Mouse (Mus musculus) heart, adult 2 months (tissue): Measurements from ENCODE around the gene 2610318N02Rik. TPM values are rescaled to one million over a fixed set of nuclear protein-coding genes. Genes with fewer than 3 reads are reported as not detected.

Experiments
- DNase-seq, 2 experiments: peaks; one replicate each; pipeline ENCODE4 v3.0.0; 2021
- H3K27ac ChIP-seq: fragments of 200-600 bp; 2 replicates; pipeline ENCODE4 v1.8.1; 2022
- H3K27me3 ChIP-seq: fragments of 200-500 bp; 2 replicates; pipeline ENCODE4 v1.6.1; 2012; ENCODE audit warnings: mild to moderate bottlenecking, low read length, inconsistent platforms, mixed read lengths; ENCODE audit not compliant: control insufficient read depth, insufficient read depth
- H3K36me3 ChIP-seq: fragments of 200-500 bp; 2 replicates; pipeline ENCODE4 v1.6.1; 2012; ENCODE audit warnings: low read length, inconsistent platforms; ENCODE audit not compliant: control insufficient read depth, insufficient read depth
- H3K4me1 ChIP-seq: fragments of 200-500 bp; 2 replicates; pipeline ENCODE4 v1.6.1; 2011; ENCODE audit warnings: low read length; ENCODE audit not compliant: control insufficient read depth, insufficient read depth
- H3K4me3 ChIP-seq: fragments of 200-600 bp; 2 replicates; pipeline ENCODE4 v1.8.1; 2022
- H3K79me2 ChIP-seq: fragments of 200-500 bp; replicated peaks from 2 replicates; pipeline ENCODE4 v1.6.1; 2012; ENCODE audit warnings: mild to moderate bottlenecking, inconsistent platforms, low read length, moderate library complexity, mixed read lengths; ENCODE audit not compliant: control insufficient read depth, insufficient read depth
- H3K9ac ChIP-seq: fragments of 200-500 bp; 2 replicates; pipeline ENCODE4 v1.6.1; 2012; ENCODE audit warnings: low read depth, mild to moderate bottlenecking, control low read depth, inconsistent platforms, low read length, mixed read lengths
- CTCF ChIP-seq: fragments of 200-600 bp; IDR thresholded peaks from 2 replicates; pipeline ENCODE4 v1.8.1; 2022; ENCODE audit warnings: antibody characterized with exemption, mild to moderate bottlenecking, moderate library complexity
- EP300 ChIP-seq: fragments of 200-500 bp; IDR thresholded peaks from 2 replicates; pipeline ENCODE4 v1.6.1; 2011; ENCODE audit warnings: low read depth, low read length, control low read depth; ENCODE audit not compliant: insufficient read depth
- POLR2A ChIP-seq: fragments of 200-500 bp; IDR thresholded peaks from 2 replicates; pipeline ENCODE4 v1.6.1; 2011; ENCODE audit warnings: mild to moderate bottlenecking, low read depth, low read length, control low read depth; ENCODE audit not compliant: insufficient read depth
- WGBS: fragments of 180-500 bp; shearing (Covaris S2); methylation state at CpG from one replicate; pipeline ENCODE4 v1.1.7; 2018; 5-methylcytosine and 5-hydroxymethylcytosine counted together
- intact Hi-C: fragments of 180-260 bp; cut with DNase I; formaldehyde crosslinking; loops from one replicate; pipeline ENCODE4 v1.15.1; 2025
- polyA plus RNA-seq: library from polyadenylated mRNA; depleted of rRNA; stranded (reverse); fragments of >200 nt; gene quantifications from 2 replicates; pipeline ENCODE4 v1.2.3, GENCODE M21; 2012
- total RNA-seq, 2 experiments: library from RNA; stranded (reverse); gene quantifications; 2 replicates each; pipeline ENCODE4 v1.2.3; 2021

The 2610318N02Rik gene
- total and polyA plus RNA-seq, 3 experiments: 1.1 TPM; not detected in 2

DNA sequence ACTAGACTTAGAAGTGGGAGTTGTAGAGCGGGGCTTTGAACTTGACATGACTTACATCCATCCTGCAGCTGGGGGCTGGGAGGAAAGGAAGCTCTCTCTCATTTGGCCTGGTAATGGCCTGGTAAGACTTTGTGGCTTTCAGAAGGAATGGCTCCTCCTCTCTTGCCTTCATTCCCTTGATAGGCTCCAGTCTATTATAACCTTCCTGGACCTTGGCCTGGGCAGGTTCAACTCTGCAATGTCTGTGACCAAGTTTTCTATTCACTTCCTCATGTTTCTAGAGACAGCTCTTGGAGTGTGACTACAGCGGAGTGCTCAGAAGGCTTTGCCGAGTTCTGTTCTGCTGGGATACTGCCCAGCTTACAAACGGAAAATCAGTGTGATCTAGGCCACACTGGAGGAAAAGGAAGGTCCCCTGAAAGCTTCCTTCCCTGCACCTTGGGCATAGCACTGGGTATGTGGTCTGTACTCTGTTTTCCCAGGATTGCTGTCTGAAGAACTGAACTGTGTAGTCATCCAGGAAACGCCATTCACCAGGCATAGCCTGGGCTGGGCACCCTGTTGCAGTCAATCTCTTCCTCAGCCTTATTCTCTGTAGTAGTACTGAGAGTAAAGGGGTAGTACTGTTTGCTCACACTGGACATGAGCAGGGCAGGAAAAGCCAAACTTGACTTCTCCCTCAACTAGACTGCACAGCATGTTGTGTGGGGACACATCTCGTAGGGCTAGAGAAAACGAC lies 25.7 kb upstream of the 2610318N02Rik start:
- Histone ChIP-seq H3K79me2 (no peaks in the 10 kb centered on the region), H3K4me3 (no peak overlapping the region), H3K27me3 (no peaks in the 10 kb centered on the region), H3K27ac (no peak overlapping the region), H3K4me1 (no peaks in the 10 kb centered on the region), H3K36me3 (no peaks in the 10 kb centered on the region; the same call in 1 of the 2 replicates), H3K9ac (no peak overlapping the region)
- no peak for DNase-seq
- TF ChIP-seq EP300: no peak
- no peak for TF ChIP-seq CTCF
- no peak for TF ChIP-seq POLR2A
- 74% methylated on average over 7 of the region's 7 CpGs for WGBS
- intact Hi-C loops: loop anchor here (5.0 kb wide), 1 partner anchor 127 kb away; the partner anchor contains the start of gene Tmem191c

DNA sequence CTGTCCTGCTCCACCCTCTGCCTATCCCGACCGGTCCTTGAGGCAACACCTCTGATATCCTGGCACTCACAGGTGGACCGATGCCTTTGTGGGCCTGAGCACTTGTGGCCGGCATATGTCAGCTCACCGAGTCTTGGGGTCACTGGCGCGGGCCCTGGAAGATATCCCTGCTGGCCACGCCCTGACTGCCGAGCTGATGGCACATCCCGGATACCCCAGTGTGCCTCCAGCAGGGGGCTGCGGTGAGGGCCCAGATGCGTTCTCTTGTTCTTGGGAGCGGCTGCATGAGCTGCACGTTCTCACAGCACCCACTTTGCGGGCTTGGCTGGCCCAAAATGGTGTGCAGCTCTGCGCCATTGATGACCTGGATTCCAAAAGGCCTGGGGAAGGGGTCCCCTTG lies 23.1 kb upstream of the 2610318N02Rik start:
- Histone ChIP-seq H3K4me1 (no peaks in the 10 kb centered on the region), H3K27me3 (no peaks in the 10 kb centered on the region), H3K9ac (no peak overlapping the region), H3K36me3 (no peaks in the 10 kb centered on the region), H3K4me3 (no peak overlapping the region), H3K27ac (no peak overlapping the region), H3K79me2 (no peaks in the 10 kb centered on the region)
- intact Hi-C loops: no loop called here
- no peak for DNase-seq
- TF ChIP-seq POLR2A (no peak), EP300 (no peak), CTCF (peak; percentile 13; the same call in 1 of the 2 replicates)
- WGBS: 44% methylated on average over 16 of the region's 16 CpGs

DNA sequence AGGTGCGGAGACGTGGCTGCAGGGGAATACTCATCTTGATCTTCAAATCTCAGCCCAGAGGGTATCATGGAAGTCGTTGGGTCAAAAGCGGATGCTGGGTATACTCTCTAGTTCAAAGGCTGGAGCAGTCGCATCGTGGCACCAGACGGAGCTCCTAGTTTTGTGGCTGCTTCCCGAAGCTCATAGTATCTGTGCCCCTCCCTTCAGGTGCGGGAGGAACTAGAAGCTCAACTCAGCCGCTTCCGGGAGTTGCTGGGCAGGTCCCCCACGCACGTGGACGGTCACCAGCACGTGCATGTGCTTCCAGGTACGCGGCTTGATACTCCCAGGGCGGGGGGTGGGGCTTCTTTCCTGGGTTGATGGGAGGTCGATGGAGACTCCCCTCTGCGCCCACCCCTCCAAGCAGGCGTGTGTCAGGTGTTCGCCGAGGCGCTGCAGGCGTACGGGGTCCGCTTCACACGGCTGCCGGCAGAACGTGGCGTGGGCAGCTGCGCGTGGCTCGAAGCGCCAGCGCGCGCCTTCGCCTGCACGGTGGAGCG lies 22.5 kb upstream of the 2610318N02Rik start:
- WGBS: 3% methylated on average over 41 of the region's 41 CpGs
- H3K27ac ChIP-seq: no peak overlapping the region
- no peaks in the 10 kb centered on the region for H3K27me3 ChIP-seq
- TF ChIP-seq EP300 (no peak), POLR2A (no peak), CTCF (no peak)
- H3K36me3 ChIP-seq: no peaks in the 10 kb centered on the region
- peak overlapping the region; percentile 61 for H3K9ac ChIP-seq
- H3K4me3 ChIP-seq: peak overlapping the region; percentile 74
- peak in 1 of 2 experiments; percentile 16 for DNase-seq
- H3K4me1 ChIP-seq: no peaks in the 10 kb centered on the region
- intact Hi-C loops: loop anchor here (2.0 kb wide), 1 partner anchor 53 kb away; no protein-coding TSS in a partner anchor
- no peaks in the 10 kb centered on the region for H3K79me2 ChIP-seq

DNA sequence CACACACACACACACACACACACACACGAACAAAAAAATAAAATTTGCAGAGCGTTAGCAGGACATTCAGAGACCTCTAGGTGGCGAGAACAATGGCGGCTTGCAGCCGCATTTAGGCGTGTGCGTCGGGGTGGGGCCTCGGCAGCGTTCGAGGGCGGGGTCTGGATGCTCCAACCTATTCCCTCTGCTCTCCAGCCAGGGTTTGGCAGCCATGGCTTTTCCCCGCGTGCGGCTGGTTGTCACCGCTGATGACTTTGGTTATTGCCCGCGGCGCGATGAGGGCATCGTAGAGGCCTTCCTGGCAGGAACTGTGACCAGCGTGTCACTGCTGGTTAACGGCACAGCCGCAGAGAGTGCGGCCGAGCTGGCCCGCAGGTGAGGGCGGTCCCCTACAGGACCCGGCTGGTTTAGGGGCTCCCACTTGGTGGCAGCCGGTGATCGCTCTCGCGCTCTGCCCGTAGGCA lies 21.8 kb upstream of the 2610318N02Rik start, which contains the start of gene Ccdc116:
TSS of gene Ccdc116 (minus strand) at position 458 of the 464 bp plus-strand sequence.
- intact Hi-C loops: loop anchor here (2.0 kb wide), 1 partner anchor 54 kb away; no protein-coding TSS in a partner anchor
- WGBS: 1% methylated on average over 34 of the region's 34 CpGs

DNA sequence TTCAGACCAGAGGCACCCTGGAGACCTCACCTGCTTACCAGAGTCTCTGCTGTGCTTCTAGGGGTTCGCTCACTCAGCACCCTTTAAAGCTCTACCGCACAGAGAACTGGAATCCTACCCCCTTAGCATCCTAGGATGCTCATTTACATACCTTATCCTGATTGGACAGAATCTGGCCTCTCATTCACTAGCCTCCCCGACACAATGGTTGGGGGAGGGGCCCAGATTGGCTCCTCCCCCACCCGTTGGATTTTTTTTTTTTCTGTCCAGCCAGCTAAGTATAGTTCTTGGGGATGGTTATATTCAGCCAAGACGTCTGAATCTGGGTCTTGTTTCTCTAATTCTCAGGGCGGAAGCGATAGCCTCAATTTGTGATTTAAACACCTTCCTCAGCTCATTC lies 19.4 kb upstream of the 2610318N02Rik start, which contains the start of gene Ydjc:
TSS of gene Ydjc (plus strand) at position 283 of the 400 bp plus-strand sequence.
- Histone ChIP-seq H3K4me1 (no peaks in the 10 kb centered on the region), H3K27ac (no peak within 1 kb of the TSS), H3K27me3 (no peaks in the 10 kb centered on the region), H3K4me3 (no peak within 1 kb of the TSS), H3K9ac (no peak within 1 kb of the TSS), H3K79me2 (no peaks in the 10 kb centered on the region), H3K36me3 (no peaks in the 10 kb centered on the region)
- no peak for DNase-seq
- intact Hi-C loops: no loop called here
- TF ChIP-seq CTCF (no peak), EP300 (no peak), POLR2A (no peak)
- 33% methylated on average over 7 of the region's 7 CpGs for WGBS

More for the DNA sequence above, 21.8 kb upstream of the 2610318N02Rik start, which contains the start of gene Ccdc116:
- Histone ChIP-seq H3K79me2 (no peaks in the 10 kb centered on the region), H3K27ac (no peak within 1 kb of the TSS), H3K36me3 (no peaks in the 10 kb centered on the region), H3K4me1 (no peaks in the 10 kb centered on the region), H3K4me3 (peak within 1 kb of the TSS; percentile 74), H3K9ac (peak within 1 kb of the TSS; percentile 61), H3K27me3 (no peaks in the 10 kb centered on the region)
- DNase-seq: peak; percentile 76 to 82
- no peak for TF ChIP-seq POLR2A
- TF ChIP-seq CTCF: peak; percentile 59

DNA sequence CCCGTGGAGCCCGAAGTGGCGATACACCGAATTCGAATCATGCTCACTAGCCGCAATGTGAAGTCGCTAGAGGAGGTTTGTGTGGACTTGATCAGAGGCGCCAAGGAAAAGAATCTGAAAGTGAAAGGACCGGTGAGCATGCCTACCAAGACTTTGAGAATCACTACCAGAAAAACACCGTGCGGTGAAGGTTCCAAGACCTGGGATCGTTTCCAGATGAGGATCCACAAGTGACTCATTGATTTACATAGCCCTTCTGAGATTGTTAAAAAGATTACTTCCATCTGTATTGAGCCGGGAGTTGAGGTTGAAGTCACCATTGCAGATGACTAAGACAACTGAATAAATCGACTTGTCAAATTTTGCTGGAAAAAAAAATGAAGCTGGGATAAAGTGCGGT lies 12.4 kb upstream of the 2610318N02Rik start:
- Histone ChIP-seq H3K27ac (no peak overlapping the region), H3K27me3 (no peaks in the 10 kb centered on the region), H3K79me2 (no peaks in the 10 kb centered on the region), H3K9ac (no peak overlapping the region), H3K4me1 (no peaks in the 10 kb centered on the region), H3K4me3 (no peak overlapping the region), H3K36me3 (no peaks in the 10 kb centered on the region)
- no peak for DNase-seq
- WGBS: 84% methylated on average over 15 of the region's 15 CpGs
- intact Hi-C loops: no loop called here
- no peak for TF ChIP-seq CTCF
- TF ChIP-seq POLR2A: no peak
- no peak for TF ChIP-seq EP300
